Mouse (Mus musculus) forebrain, embryonic 13.5 days (tissue): Measurements from ENCODE around the gene Mrap2. TPM values are rescaled to one million over a fixed set of nuclear protein-coding genes. Genes with fewer than 3 reads are reported as not detected.
"Not testable (repeated sequence)": the region's sequence is repeated elsewhere in the genome, so short reads cannot be mapped to it uniquely, and the experiment has no call there.

Source experiments
- ATAC-seq: fragments of 200-750 bp; cut with Nextera tagmentation; 2 replicates; pipeline ENCODE4 v1.8.0; 2017
- H3K27ac ChIP-seq: fragments of 300-500 bp; sonication (generic); 2 replicates; pipeline ENCODE4 v1.5.1; 2015; ENCODE audit warnings: inconsistent platforms, mild to moderate bottlenecking, moderate library complexity
- H3K27me3 ChIP-seq: fragments of 300-500 bp; sonication (generic); 2 replicates; pipeline ENCODE4 v1.6.1; 2015; ENCODE audit warnings: mild to moderate bottlenecking, inconsistent platforms
- H3K36me3 ChIP-seq: fragments of 300-500 bp; sonication (generic); 2 replicates; pipeline ENCODE4 v1.6.1; 2015; ENCODE audit warnings: mild to moderate bottlenecking, inconsistent platforms; ENCODE audit not compliant: poor library complexity, severe bottlenecking
- H3K4me1 ChIP-seq: fragments of 300-500 bp; sonication (generic); 2 replicates; pipeline ENCODE4 v1.6.1; 2015; ENCODE audit warnings: inconsistent platforms
- H3K4me2 ChIP-seq: fragments of 300-500 bp; sonication (generic); 2 replicates; pipeline ENCODE4 v1.6.1; 2015; ENCODE audit warnings: inconsistent platforms, mild to moderate bottlenecking, moderate library complexity
- H3K4me3 ChIP-seq: fragments of 300-500 bp; sonication (generic); 2 replicates; pipeline ENCODE4 v1.5.1; 2015; ENCODE audit warnings: mild to moderate bottlenecking, inconsistent platforms
- H3K9ac ChIP-seq: fragments of 300-500 bp; sonication (generic); 2 replicates; pipeline ENCODE4 v1.6.1; 2015; ENCODE audit warnings: mild to moderate bottlenecking, inconsistent platforms
- H3K9me3 ChIP-seq: fragments of 300-500 bp; sonication (generic); replicated peaks from 2 replicates; pipeline ENCODE4 v1.6.1; 2016; ENCODE audit warnings: inconsistent platforms
- WGBS: fragments of 180-500 bp; shearing (Covaris S2); methylation state at CpG from one replicate; pipeline ENCODE4 v1.1.7; 2015; 5-methylcytosine and 5-hydroxymethylcytosine counted together
- polyA plus RNA-seq: library from polyadenylated mRNA; unstranded; fragments of >200 nt; fragmentation: Nextera tagmentation; extraction: Ambion mirVana; gene quantifications from 2 replicates; pipeline ENCODE4 v1.2.1, GENCODE M21; 2015

The Mrap2 gene
- polyA plus RNA-seq: 0.35 and 0.41 TPM in 2 replicates

- peak within 1 kb of the TSS; percentile 71 for H3K4me2 ChIP-seq
- H3K9ac ChIP-seq: peak within 1 kb of the TSS; percentile 43
- H3K4me3 ChIP-seq: peak within 1 kb of the TSS; percentile 40
- under 1% methylated on average over 29 of the region's 29 CpGs for whole genome bisulfite sequencing
- H3K27me3 ChIP-seq: peaks cover 34% of the 10 kb centered on the region
- H3K4me1 ChIP-seq: peaks cover 12% of the 10 kb centered on the region
- ATAC-seq: peak; percentile 96
- no peaks in the 10 kb centered on the region for H3K9me3 ChIP-seq
- H3K27ac ChIP-seq: no peak within 1 kb of the TSS
- H3K36me3 ChIP-seq: no peaks in the 10 kb centered on the region
These were observed at the start of gene Mrap2 for GRCm38 (mm10) chr9:87144106-87144505. TSS of gene Mrap2 (plus strand) at chr9:87144306.

- no peak for ATAC-seq
- Histone ChIP-seq H3K27ac (no peak overlapping the region), H3K4me2 (no peak overlapping the region), H3K36me3 (no peaks in the 10 kb centered on the region), H3K4me3 (no peak overlapping the region), H3K4me1 (no peaks in the 10 kb centered on the region), H3K27me3 (no peaks in the 10 kb centered on the region), H3K9me3 (no peaks in the 10 kb centered on the region), H3K9ac (no peak overlapping the region)
- 56% methylated on average over 2 of the region's 2 CpGs for WGBS
These were observed 46.1 kb upstream of the Mrap2 start for GRCm38 (mm10) chr9:87097989-87098388.

GRCm38 (mm10) chr9:87115019-87115418, 29.1 kb upstream of the Mrap2 start:
- Histone ChIP-seq H3K4me2 (peak overlapping the region; percentile 13; the same call in 1 of the 2 replicates), H3K9ac (no peak overlapping the region), H3K9me3 (no peaks in the 10 kb centered on the region), H3K36me3 (no peaks in the 10 kb centered on the region), H3K4me1 (peaks cover 5% of the 10 kb centered on the region; the same call in 1 of the 2 replicates), H3K27me3 (no peaks in the 10 kb centered on the region), H3K27ac (0 out of 2 replicates have a peak overlapping the region, but pooled peaks have one; percentile 41), H3K4me3 (no peak overlapping the region)
- 74% methylated on average over 5 of the region's 5 CpGs for WGBS
- peak; percentile 36; the same call in 1 of the 2 replicates for ATAC-seq

- Histone ChIP-seq H3K4me2 (peak overlapping the region; percentile 13; the same call in 1 of the 2 replicates), H3K9ac (no peak overlapping the region)
These were observed 28.6 kb upstream of the Mrap2 start for GRCm38 (mm10) chr9:87115456-87115931.

DNA sequence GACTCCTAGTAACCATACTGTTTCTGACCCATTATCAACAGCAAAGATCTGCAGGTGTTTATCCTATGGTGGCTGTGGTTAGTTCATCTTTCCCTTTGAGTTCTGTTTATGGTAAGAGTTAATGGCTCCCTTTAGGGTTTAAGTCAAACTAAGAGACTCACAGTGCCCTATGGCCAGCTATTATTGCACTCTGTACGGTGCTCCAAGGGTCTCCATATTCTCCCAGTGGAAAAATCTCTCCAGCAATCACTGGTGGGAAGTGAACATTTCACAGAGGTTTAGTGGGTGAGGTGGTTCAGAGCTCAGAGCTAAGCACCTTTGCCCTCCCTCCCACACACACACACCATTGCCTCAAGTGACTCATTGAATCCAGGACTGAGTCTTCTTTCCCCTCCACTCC, 28.1 kb upstream of the Mrap2 start:
- 71% methylated on average over 1 of the region's 1 CpGs for WGBS
- Histone ChIP-seq H3K36me3 (no peaks in the 10 kb centered on the region), H3K27me3 (no peaks in the 10 kb centered on the region), H3K27ac (peak overlapping the region; percentile 54), H3K4me3 (no peak overlapping the region), H3K9ac (no peak overlapping the region), H3K4me1 (peaks cover 5% of the 10 kb centered on the region; the same call in 1 of the 2 replicates), H3K9me3 (no peaks in the 10 kb centered on the region), H3K4me2 (no peak overlapping the region)
- peak; percentile 33; the same call in 1 of the 2 replicates for ATAC-seq

More at GRCm38 (mm10) chr9:87115456-87115931, 28.6 kb upstream of the Mrap2 start:
- Histone ChIP-seq H3K36me3 (no peaks in the 10 kb centered on the region), H3K9me3 (no peaks in the 10 kb centered on the region), H3K27ac (peak overlapping the region; percentile 54; the same call in 1 of the 2 replicates), H3K4me3 (no peak overlapping the region), H3K27me3 (no peaks in the 10 kb centered on the region), H3K4me1 (peaks cover 5% of the 10 kb centered on the region; the same call in 1 of the 2 replicates)
- ATAC-seq: peak; percentile 87
- 30% methylated on average over 6 of the region's 6 CpGs for WGBS

- no peaks in the 10 kb centered on the region for H3K36me3 ChIP-seq
- H3K4me3 ChIP-seq: no peak overlapping the region
- no peaks in the 10 kb centered on the region for H3K27me3 ChIP-seq
- H3K4me1 ChIP-seq: peaks cover 5% of the 10 kb centered on the region; the same call in 1 of the 2 replicates
- no peaks in the 10 kb centered on the region for H3K9me3 ChIP-seq
- 78% methylated on average over 3 of the region's 3 CpGs for WGBS
- ATAC-seq: no peak
- no peak overlapping the region for H3K4me2 ChIP-seq
- H3K9ac ChIP-seq: no peak overlapping the region
- H3K27ac ChIP-seq: no peak overlapping the region
These were observed 25.1 kb upstream of the Mrap2 start for GRCm38 (mm10) chr9:87118996-87119395.

- Histone ChIP-seq H3K4me3 (no peak overlapping the region), H3K27me3 (no peaks in the 10 kb centered on the region), H3K4me1 (no peaks in the 10 kb centered on the region), H3K9me3 (no peaks in the 10 kb centered on the region), H3K27ac (no peak overlapping the region), H3K4me2 (no peak overlapping the region), H3K9ac (no peak overlapping the region), H3K36me3 (no peaks in the 10 kb centered on the region)
- WGBS: 76% methylated on average over 9 of the region's 9 CpGs
- ATAC-seq: 0 out of 2 replicates have a peak, but pooled peaks have one; percentile 70
These were observed 22.1 kb upstream of the Mrap2 start for GRCm38 (mm10) chr9:87121956-87122493.

DNA sequence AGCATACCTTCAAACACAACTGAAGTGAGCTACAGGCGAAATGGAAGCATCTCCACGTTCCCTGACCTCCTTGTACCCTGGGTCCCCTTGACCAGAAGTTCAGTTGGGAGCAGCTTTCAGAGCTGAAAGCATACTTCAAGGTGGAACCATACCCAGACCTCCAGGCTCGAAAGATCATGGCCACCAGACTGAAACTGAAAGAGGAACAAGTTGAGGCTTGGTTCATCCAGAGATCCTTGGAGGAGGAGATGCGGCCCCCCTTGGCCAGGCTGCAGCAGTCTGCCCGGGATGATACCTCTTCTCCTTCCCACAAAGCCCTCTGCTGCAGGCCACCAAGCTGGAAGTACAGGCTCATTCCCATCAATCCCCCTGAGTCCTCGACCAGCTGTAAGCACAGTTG, 17.1 kb upstream of the Mrap2 start:
- H3K27me3 ChIP-seq, H3K4me1 ChIP-seq, H3K4me3 ChIP-seq, H3K9me3 ChIP-seq, H3K27ac ChIP-seq, H3K36me3 ChIP-seq, H3K9ac ChIP-seq, ATAC-seq, H3K4me2 ChIP-seq: not testable (repeated sequence)
- WGBS: 85% methylated on average over 6 of the region's 6 CpGs

GRCm38 (mm10) chr9:87135765-87136558, 8.1 kb upstream of the Mrap2 start:
- WGBS: 72% methylated on average over 14 of the region's 14 CpGs
- Histone ChIP-seq H3K4me3 (no peak overlapping the region), H3K4me2 (no peak overlapping the region), H3K9me3 (no peaks in the 10 kb centered on the region), H3K36me3 (no peaks in the 10 kb centered on the region), H3K9ac (no peak overlapping the region), H3K27ac (no peak overlapping the region), H3K4me1 (no peaks in the 10 kb centered on the region), H3K27me3 (no peaks in the 10 kb centered on the region)
- ATAC-seq: peak; percentile 47; the same call in 1 of the 2 replicates

DNA sequence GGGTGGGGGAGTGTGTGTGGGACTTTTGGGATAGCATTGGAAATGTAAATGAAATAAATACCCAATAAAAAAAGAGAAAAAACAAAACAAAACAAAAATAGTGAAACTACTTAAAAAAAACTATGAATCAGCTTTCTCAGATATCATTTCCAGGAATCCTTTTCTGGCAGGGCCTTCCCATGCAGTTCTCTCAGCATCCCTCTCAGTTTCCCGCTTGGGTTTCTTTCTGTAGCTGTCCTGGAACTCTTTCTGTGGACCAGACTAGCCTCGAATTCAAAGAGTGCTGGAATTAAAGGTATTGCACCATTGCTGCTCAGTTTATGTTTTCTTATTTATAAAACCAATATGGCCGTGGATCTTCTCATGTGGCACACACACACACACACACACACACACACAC, 1.0 kb upstream of the Mrap2 start:
- ATAC-seq: no peak
- Histone ChIP-seq H3K4me3 (no peak overlapping the region), H3K27me3 (peaks cover 34% of the 10 kb centered on the region), H3K9me3 (no peaks in the 10 kb centered on the region), H3K27ac (no peak overlapping the region), H3K4me2 (no peak overlapping the region), H3K9ac (no peak overlapping the region), H3K4me1 (peaks cover 12% of the 10 kb centered on the region), H3K36me3 (no peaks in the 10 kb centered on the region)
- WGBS: 80% methylated on average over 3 of the region's 3 CpGs

- under 1% methylated on average over 19 of the region's 19 CpGs for WGBS
- Histone ChIP-seq H3K4me3 (peak overlapping the region; percentile 40), H3K9ac (peak overlapping the region; percentile 43), H3K4me1 (peaks cover 12% of the 10 kb centered on the region), H3K36me3 (no peaks in the 10 kb centered on the region), H3K9me3 (no peaks in the 10 kb centered on the region), H3K4me2 (peak overlapping the region; percentile 71), H3K27ac (no peak overlapping the region), H3K27me3 (peaks cover 34% of the 10 kb centered on the region)
- peak; percentile 44 for ATAC-seq
These were observed 426 bp downstream of the Mrap2 start for GRCm38 (mm10) chr9:87144532-87144931.

DNA sequence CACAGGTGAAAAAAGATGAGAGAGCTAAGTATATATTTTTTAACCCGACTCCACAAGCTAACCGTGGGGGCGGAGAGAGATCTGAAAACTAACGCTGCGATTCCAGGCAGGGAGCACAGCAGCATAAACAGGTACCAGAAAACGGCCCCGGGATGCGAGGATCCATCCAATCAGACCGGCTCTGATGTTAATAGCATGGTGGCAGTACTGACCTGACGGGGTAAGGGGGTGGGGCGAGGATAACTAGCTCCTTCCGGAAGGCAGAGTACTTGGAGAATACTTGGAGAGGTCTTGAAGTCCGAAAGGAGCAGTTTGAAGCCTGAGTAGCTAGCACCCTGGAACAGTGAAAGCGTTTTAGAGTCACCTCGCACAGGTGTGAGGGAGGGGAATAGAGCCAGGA, 1.1 kb downstream of the Mrap2 start:
- peaks cover 12% of the 10 kb centered on the region for H3K4me1 ChIP-seq
- H3K9me3 ChIP-seq: no peaks in the 10 kb centered on the region
- H3K9ac ChIP-seq: peak overlapping the region; percentile 43; the same call in 1 of the 2 replicates
- H3K4me3 ChIP-seq: peak overlapping the region; percentile 40
- H3K27me3 ChIP-seq: peaks cover 34% of the 10 kb centered on the region
- no peak for ATAC-seq
- peak overlapping the region; percentile 71 for H3K4me2 ChIP-seq
- H3K27ac ChIP-seq: no peak overlapping the region
- H3K36me3 ChIP-seq: no peaks in the 10 kb centered on the region
- 2% methylated on average over 15 of the region's 15 CpGs for WGBS
